Mouse (Mus musculus) ES-E14 (cell line): ENCODE measurements around the gene Arhgef11. TPM values are rescaled to one million over a fixed set of nuclear protein-coding genes. Genes with fewer than 3 reads are reported as not detected.

Experiments used
- DNase-seq: peaks from one replicate; pipeline ENCODE4 v3.0.0-alpha.2; 2013; ENCODE audit warnings: low read depth, low spot score
- H3K27ac ChIP-seq: 2 replicates; pipeline ENCODE4 v1.5.1; 2012; ENCODE audit warnings: low read depth, mild to moderate bottlenecking, low read length, moderate library complexity, mixed read lengths; ENCODE audit not compliant: poor library complexity, insufficient read depth, severe bottlenecking
- H3K36me3 ChIP-seq: 2 replicates; pipeline ENCODE4 v1.6.1; 2012; ENCODE audit warnings: mild to moderate bottlenecking, low read length, moderate library complexity, mixed read lengths; ENCODE audit not compliant: control insufficient read depth, poor library complexity, insufficient read depth, severe bottlenecking
- H3K4me1 ChIP-seq, 2 experiments: fragments of 150-350 bp in 1 of 2; sonication (generic) in 1 of 2; 2 replicates each; pipeline ENCODE4 v1.6.1; 2012; ENCODE audit warnings: low read length in 2 of 2, mild to moderate bottlenecking in 1 of 2, mixed read lengths in 1 of 2; ENCODE audit not compliant: control insufficient read depth in 2 of 2, insufficient read depth in 2 of 2, poor library complexity in 1 of 2
- H3K4me3 ChIP-seq, 2 experiments: fragments of 150-350 bp in 1 of 2; sonication (generic) in 1 of 2; 2 replicates each; pipeline ENCODE4 v1.5.1; 2012; ENCODE audit warnings: low read length in 2 of 2, low read depth in 1 of 2, mild to moderate bottlenecking in 1 of 2, mixed read lengths in 1 of 2; ENCODE audit not compliant: insufficient read depth in 1 of 2, poor library complexity in 1 of 2, severe bottlenecking in 1 of 2
- H3K9ac ChIP-seq: 2 replicates; pipeline ENCODE4 v1.6.1; 2012; ENCODE audit warnings: low read depth, mild to moderate bottlenecking, low read length, mixed read lengths; ENCODE audit not compliant: poor library complexity, insufficient read depth, severe bottlenecking
- H3K9me3 ChIP-seq: fragments of 150-350 bp; sonication (generic); 2 replicates; pipeline ENCODE4 v1.6.1; 2012; ENCODE audit warnings: low read depth, mild to moderate bottlenecking, low read length; ENCODE audit not compliant: control insufficient read depth, insufficient read depth
- CHD2 ChIP-seq: IDR thresholded peaks from 2 replicates; pipeline ENCODE4 v1.6.1; 2014; ENCODE audit warnings: mild to moderate bottlenecking, low read depth, low read length, inconsistent platforms
- HCFC1 ChIP-seq: IDR thresholded peaks from 2 replicates; pipeline ENCODE4 v1.6.1; 2012; ENCODE audit warnings: low read length, inconsistent platforms, borderline replicate concordance; ENCODE audit not compliant: insufficient read depth
- MAFK ChIP-seq: IDR thresholded peaks from 2 replicates; pipeline ENCODE4 v1.6.1; 2014; ENCODE audit warnings: mild to moderate bottlenecking, low read depth, low read length, inconsistent platforms; ENCODE audit not compliant: insufficient read depth
- ZC3H11A ChIP-seq: IDR thresholded peaks from 2 replicates; pipeline ENCODE4 v1.6.1; 2012; ENCODE audit warnings: low read depth, mild to moderate bottlenecking, inconsistent platforms, low read length, borderline replicate concordance
- ZNF384 ChIP-seq: IDR thresholded peaks from 2 replicates; pipeline ENCODE4 v1.6.1; 2012; ENCODE audit warnings: low read depth, low read length, inconsistent platforms
- in situ Hi-C, 2 experiments: fragments of 600-800 bp; cut with MboI; formaldehyde crosslinking; loops; one replicate each; pipeline ENCODE4 v1.15.1; 2025; ENCODE audit warnings: low sequenced_read_pairs in 2 of 2, inconsistent platforms in 1 of 2; ENCODE audit not compliant: unreplicated experiment in 2 of 2
- total RNA-seq: library from RNA; depleted of rRNA; stranded (reverse); fragments of 300-350 nt; gene quantifications from 2 replicates; pipeline ENCODE4 v1.2.3, GENCODE M21; 2012

Arhgef11 gene
- total RNA-seq, 1 experiment: 14.1 TPM

- in situ Hi-C loops: no loop called here
- H3K27ac ChIP-seq: no peak overlapping the region
- no peaks in the 10 kb centered on the region for H3K36me3 ChIP-seq
- peak overlapping the region; percentile 55 to 70 for H3K4me3 ChIP-seq
- peak overlapping the region; percentile 25 for H3K9ac ChIP-seq
- H3K9me3 ChIP-seq: no peaks in the 10 kb centered on the region
- DNase-seq: no peak
- H3K4me1 ChIP-seq: peaks cover 0 to 9% of the 10 kb centered on the region in 2 experiments; a peak in 1 of 4 replicates
- TF ChIP-seq ZNF384 (no peak), ZC3H11A (0 out of 2 replicates have a peak, but pooled peaks have one; percentile 35), HCFC1 (no peak), MAFK (no peak)
Measured at GRCm38 (mm10) chr3:87768844-87769243, 151.5 kb downstream of the Arhgef11 start.

GRCm38 (mm10) chr3:87769506-87769905 is 152.1 kb downstream of the Arhgef11 start:
- no peak for DNase-seq
- H3K9me3 ChIP-seq: no peaks in the 10 kb centered on the region
- no peak overlapping the region for H3K4me3 ChIP-seq
- no peak overlapping the region for H3K27ac ChIP-seq
- H3K36me3 ChIP-seq: no peaks in the 10 kb centered on the region
- no peak overlapping the region for H3K9ac ChIP-seq
- in situ Hi-C loops: no loop called here
- 0 out of 4 replicates have a peak, but pooled peaks cover 0 to 3% of the 10 kb centered on the region in 2 experiments for H3K4me1 ChIP-seq
- TF ChIP-seq ZNF384 (no peak), CHD2 (no peak), HCFC1 (no peak), MAFK (no peak), ZC3H11A (no peak)

- in situ Hi-C loops: no loop called here
- H3K4me1 ChIP-seq: no peaks in the 10 kb centered on the region
Measured at GRCm38 (mm10) chr3:87770280-87770679, 152.9 kb downstream of the Arhgef11 start.

GRCm38 (mm10) chr3:87771088-87771487 is 153.7 kb downstream of the Arhgef11 start:
- Histone ChIP-seq H3K27ac (no peak overlapping the region), H3K9ac (no peak overlapping the region), H3K36me3 (no peaks in the 10 kb centered on the region), H3K4me3 (no peak overlapping the region), H3K4me1 (no peaks in the 10 kb centered on the region), H3K9me3 (no peaks in the 10 kb centered on the region)
- no peak for DNase-seq
- no peak for TF ChIP-seq HCFC1
- TF ChIP-seq ZC3H11A: no peak
- no peak for TF ChIP-seq MAFK
- TF ChIP-seq CHD2: no peak
- TF ChIP-seq ZNF384: no peak
- in situ Hi-C loops: no loop called here

More at GRCm38 (mm10) chr3:87770280-87770679, 152.9 kb downstream of the Arhgef11 start:
- Histone ChIP-seq H3K4me3 (no peak overlapping the region), H3K27ac (no peak overlapping the region), H3K9me3 (no peaks in the 10 kb centered on the region), H3K9ac (no peak overlapping the region), H3K36me3 (no peaks in the 10 kb centered on the region)
- no peak for TF ChIP-seq ZC3H11A
- TF ChIP-seq MAFK: no peak
- no peak for TF ChIP-seq HCFC1
- TF ChIP-seq ZNF384: no peak
- no peak for TF ChIP-seq CHD2
- DNase-seq: peak; percentile 62

- H3K4me1 ChIP-seq: no peaks in the 10 kb centered on the region
- H3K9ac ChIP-seq: no peak overlapping the region
- no peak for TF ChIP-seq HCFC1
- no peak for TF ChIP-seq MAFK
- TF ChIP-seq ZNF384: no peak
- TF ChIP-seq CHD2: no peak
- no peak for TF ChIP-seq ZC3H11A
- H3K27ac ChIP-seq: no peak overlapping the region
- no peaks in the 10 kb centered on the region for H3K36me3 ChIP-seq
- in situ Hi-C loops: no loop called here
- H3K4me3 ChIP-seq: peak overlapping the region in 1 of 2 experiments; percentile 21; a peak in 1 of 4 replicates
- H3K9me3 ChIP-seq: no peaks in the 10 kb centered on the region
- no peak for DNase-seq
Measured at GRCm38 (mm10) chr3:87778283-87778682, 160.9 kb downstream of the Arhgef11 start.
